Mouse (Mus musculus) right cerebral cortex, postnatal 25 days (tissue): ENCODE measurements around the gene Il34.
"Not testable (repeated sequence)": the region's sequence is repeated elsewhere in the genome, so short reads cannot be mapped to it uniquely, and the experiment has no call there.

Experiments used
- DNase-seq: peaks from one replicate; pipeline ENCODE4 v3.0.0; 2022

Il34 gene

GRCm38 (mm10) chr8:110810481-110811065, 4.8 kb upstream of the Il34 start:
- DNase-seq = no peak

GRCm38 (mm10) chr8:110809831-110810230, 4.1 kb upstream of the Il34 start:
- DNase-seq = no peak

DNA sequence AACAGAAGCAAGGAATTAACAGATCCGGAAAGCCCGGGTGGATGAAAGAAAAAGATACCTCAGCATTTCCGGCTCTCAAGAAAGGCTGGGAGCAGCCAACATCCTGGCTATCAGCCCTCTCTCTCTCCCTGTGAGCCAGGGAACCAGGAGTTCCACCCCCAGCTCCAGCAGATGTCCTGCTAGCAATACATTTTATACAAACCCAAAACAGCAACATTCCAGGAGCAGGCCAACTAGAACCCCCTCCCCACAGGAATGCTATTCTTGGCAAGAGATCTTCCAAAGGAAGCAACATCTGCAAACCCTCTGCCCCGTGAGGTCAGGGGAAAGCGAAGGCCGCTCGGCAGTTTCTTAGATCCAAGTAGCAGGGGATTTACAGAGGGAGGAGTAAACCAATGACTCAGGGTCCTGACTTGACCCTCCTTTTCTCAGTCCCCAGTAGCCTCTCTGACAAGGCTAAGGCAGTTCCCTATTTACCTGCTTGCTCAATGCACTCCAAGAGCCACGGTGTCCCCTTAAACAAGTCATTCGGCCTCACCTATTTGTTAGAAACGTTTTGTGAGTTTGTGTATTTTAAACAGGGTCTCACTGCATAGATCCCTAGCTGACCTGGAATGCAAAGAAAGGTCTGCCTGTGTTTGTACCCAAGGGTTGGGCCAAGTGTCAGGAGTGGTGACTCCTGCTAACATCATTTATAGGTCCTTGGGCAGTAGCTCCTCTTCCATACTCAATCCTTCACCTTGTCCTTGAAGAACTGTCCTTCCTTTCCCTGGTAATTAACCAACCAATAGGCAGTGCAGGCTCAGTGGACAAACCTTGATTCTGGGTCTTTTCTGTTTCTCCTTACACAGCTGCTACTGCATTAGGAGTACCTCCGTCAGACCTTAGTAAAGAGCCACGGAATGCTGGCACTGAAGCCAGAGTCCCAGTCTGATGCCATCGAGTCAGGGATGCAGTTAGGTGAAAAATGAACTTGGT, 3.1 kb upstream of the Il34 start:
- DNase-seq = no peak

GRCm38 (mm10) chr8:110806146-110806545, 422 bp upstream of the Il34 start:
- no peak for DNase-seq

- no peak for DNase-seq
Measured at GRCm38 (mm10) chr8:110804825-110805514, 754 bp downstream of the Il34 start.

DNA sequence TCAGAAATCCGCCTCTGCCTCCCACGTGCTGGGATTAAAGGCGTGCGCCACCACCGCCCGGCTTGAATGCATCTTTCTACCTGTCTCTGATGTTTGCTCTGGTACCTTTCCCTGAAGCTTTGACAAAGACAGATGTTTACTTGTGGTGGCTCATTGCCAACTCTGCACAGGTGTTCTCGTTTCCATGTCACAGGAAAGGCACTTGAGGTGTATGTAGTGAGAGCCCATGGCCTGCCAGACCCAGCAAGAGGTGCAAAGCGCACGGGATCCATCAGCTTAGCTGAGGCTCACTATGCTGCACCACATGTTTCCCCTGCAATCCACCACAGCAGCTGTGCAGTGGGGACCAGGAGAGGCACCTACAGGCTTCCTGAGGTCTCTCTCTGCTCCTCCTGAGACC, 1.9 kb downstream of the Il34 start:
- no peak for DNase-seq

DNA sequence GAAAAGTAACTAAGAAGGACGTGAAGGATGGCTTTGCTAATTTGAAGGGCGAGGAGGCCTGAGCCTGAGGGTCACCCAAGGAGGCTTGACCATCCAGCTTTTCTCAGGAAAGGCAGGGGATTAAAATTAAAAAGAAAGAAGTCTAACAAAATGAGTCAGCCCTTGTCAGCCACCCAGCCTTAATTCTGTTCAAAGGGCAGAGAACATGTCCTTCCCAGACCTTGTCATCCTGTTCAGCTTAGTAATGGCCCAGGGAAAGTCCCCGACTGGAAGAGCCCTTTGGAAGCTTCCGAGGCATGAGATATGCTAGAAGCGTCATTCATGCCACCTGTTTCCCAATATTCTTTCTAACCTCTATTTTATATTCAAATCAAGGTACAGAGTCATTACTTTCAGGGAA, 2.7 kb downstream of the Il34 start:
- DNase-seq = no peak

- DNase-seq = no peak
Measured at GRCm38 (mm10) chr8:110797086-110797485, 8.6 kb downstream of the Il34 start.

GRCm38 (mm10) chr8:110794363-110794965, 11.3 kb downstream of the Il34 start:
- no peak for DNase-seq

GRCm38 (mm10) chr8:110793936-110794335, 11.8 kb downstream of the Il34 start:
- no peak for DNase-seq

GRCm38 (mm10) chr8:110793511-110793910, 12.2 kb downstream of the Il34 start:
- DNase-seq = peak; percentile 31

DNA sequence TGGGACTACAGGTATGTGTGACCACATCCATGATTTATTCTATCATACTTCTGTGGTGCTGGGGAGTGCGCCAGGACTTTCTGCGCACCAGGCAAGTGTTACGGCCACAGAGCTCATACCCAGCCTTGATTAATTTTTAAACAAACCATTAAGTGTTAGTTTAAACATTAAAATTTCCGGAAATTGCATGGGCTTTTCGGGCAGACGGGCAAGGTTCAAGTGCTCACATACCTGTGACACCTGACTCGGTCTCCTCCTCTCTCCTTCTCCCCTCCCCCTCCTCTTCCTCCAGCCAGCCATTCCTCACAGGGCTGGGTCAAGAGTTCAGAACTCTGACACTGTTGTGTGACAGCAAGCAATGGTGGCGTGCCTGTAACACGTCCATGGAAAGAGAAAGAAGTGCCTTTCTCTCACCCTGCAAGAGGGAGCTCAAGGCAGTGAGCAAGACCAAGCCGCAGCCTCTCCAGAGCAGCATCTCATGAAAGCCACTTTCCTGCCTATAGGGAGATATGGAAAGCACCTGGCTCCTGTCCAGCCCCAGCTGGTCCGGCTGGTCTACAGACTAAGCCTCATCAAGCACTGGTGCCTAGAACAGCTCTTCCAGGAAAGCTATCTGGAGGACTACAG, 13.0 kb downstream of the Il34 start:
- peak; percentile 29 for DNase-seq

DNA sequence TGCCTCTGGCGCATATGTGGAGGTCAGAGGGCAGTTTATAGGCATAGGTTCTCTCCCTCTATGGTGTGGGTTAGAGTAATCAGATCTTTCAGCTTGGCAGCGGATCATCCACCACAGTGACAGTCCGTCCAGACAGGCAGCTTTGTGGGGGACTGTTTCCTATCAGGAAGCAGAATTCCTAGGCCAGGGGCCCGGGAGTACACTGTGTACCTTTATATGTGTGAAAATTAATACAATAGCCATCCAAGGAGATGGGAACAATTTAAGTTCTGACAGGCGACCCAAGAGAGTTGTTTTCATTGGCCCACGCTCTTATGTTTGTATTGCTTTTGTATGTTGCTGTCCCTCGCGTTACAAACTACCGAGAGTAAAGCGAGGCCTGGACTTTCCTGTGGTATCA, 14.6 kb downstream of the Il34 start:
- DNase-seq = no peak

GRCm38 (mm10) chr8:110790270-110790669, 15.5 kb downstream of the Il34 start:
- DNase-seq = no peak

DNA sequence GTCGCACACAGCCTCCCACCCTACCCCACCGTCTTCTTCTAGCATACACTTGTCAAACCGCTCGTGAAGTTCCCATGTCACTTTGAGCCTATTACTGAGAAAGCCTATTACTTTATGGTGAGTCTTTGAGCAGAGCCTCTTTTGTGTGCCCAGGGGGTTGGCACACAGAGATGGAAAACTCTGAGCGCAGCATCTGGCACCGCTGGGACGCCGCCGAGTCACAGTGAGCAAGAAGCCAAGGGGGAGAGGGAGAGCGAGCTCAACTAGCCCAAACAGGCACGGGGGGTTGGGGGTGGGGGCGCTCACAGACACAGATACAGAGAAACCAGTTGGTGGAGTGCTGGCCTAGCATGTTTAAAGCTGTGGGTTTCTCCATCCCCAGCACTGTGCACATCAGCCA, 16.2 kb downstream of the Il34 start:
- DNase-seq = no peak

DNA sequence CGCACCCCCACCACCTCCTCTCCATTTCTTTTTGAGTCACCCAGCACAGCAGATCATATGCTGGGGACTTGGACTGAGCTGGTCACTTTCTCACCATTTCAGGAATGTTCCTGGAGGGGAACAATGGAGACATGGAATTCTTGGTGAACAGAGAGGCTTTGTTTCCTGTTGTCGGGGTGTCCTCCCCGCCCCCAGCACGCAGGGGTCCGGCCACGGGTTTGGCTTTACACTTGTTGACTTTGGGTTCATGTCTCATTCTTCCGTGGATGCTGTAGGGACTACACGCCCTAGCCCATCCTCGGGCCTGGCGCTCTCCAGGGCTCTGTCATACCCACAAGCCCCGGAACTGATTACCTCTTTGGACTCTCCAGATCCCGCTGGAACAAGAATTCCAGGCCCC, 16.7 kb downstream of the Il34 start:
- no peak for DNase-seq

- DNase-seq = no peak
Measured at GRCm38 (mm10) chr8:110787411-110787954, 18.2 kb downstream of the Il34 start.

GRCm38 (mm10) chr8:110786934-110787333, 18.8 kb downstream of the Il34 start:
- no peak for DNase-seq

- DNase-seq = not testable (repeated sequence)
Measured at GRCm38 (mm10) chr8:110786501-110786900, 19.2 kb downstream of the Il34 start.

DNA sequence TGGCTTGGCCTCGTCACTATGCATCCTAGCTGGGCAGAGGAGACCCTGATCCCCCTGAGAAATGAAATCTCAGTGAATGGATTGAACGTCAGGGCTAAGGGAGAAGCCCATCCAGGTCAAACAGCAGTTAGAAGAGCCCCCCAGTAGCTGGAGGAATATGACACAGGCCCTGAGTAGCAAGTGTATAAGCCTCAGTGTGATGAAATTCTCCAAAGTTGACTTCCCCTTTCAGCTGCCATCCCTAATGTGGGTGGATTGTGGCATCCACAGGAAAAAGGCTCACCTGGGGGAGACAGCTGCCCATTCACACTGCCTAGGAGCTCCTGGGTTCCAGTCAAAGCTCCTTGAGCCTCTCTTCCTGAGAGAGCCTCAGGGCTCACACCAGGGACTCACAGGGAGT, 20.4 kb downstream of the Il34 start:
- DNase-seq = no peak

GRCm38 (mm10) chr8:110779924-110780718, 25.6 kb downstream of the Il34 start:
- no peak for DNase-seq

DNA sequence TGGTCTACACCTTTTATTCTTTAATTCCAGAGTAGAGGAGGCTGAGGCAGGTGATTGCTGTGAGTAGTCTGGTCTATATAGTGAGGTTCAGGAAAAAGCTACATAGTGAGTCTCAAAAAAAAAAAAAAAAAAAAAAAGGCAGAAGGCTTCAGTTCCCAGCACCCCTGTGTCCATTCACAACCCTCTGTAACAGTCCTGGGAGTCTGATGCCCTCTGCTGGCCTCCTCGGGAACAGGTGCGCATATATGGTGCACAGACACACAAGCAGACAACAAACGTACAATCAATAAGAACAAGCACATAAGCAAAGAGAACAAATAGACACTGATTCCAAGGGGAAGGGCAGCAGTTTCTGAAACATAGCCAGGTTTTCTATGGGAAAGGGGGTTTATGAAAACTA, 29.4 kb downstream of the Il34 start:
- DNase-seq = no peak
